Mouse (Mus musculus): Measurements from ENCODE around the gene Gm11634. TPM values are rescaled to one million over a fixed set of nuclear protein-coding genes. Genes with fewer than 3 reads are reported as not detected.
A peak's percentile ranks its signal among the peaks of the same experiment; 100 is the strongest.

Gene Gm11634
- total and polyA plus RNA-seq, 3 experiments, result not detected

DNA sequence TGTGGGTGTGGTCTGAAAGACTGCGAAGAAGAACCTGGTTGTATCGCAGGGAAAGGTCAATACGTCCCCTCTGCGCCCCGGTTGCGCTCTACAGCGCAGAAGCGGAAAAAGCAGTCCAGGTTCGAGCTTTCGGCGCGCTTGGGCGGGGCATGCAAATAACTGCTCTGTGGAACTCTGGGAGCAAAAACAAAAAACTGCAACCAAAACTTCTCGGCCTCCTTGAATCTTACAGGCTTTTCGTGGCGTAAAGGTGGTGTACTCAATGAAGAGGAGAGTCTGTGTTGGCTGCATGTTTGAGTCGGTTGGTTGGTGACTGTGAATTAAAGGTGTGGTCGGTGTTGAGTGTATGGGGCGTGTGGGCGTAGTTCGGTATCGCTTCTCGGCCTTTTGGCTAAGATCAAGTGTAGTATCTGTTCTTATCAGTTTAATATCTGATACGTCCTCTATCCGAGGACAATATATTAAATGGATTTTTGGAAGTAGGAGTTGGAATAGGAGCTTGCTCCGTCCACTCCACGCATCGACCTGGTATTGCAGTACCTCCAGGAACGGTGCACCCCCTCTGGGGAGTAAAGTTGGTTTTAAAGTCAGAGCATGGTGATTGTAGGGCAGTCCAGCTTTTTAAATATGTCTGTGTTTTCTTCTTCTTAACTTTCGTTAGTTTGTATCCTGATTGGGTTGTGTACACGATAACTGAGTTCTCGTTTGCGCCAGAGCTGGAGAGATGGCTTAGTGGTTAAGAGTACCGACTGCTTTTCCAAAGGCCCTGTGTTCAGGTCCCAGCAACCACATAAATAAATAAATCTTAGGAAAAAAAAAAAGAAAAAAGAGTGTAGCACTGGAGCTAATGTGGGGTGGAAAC lies 28.2 kb upstream of the Gm11634 start, which contains the start of gene Rdm1:
Gene Rdm1 (plus strand): TSS at position 201 of the 862 bp plus-strand sequence.
- Histone ChIP-seq H3K4me1 (ENCODE audit: control insufficient read depth in 1 of 2, insufficient read depth in 2 of 2, low read length in 2 of 2) (peaks cover 0 to 10% of the 10 kb centered on the region in 2 experiments; a peak in 2 of 4 replicates), H3K27ac (ENCODE audit: control insufficient read depth, low read depth, low read length) (peak within 1 kb of the TSS; percentile 98), H3K27me3 (ENCODE audit: control insufficient read depth in 1 of 2, insufficient read depth in 2 of 2, low read length in 2 of 2) (no peaks in the 10 kb centered on the region), H3K79me2 (ENCODE audit: control insufficient read depth, insufficient read depth, low read length, poor library complexity) (no peaks in the 10 kb centered on the region; the same call in 1 of the 2 replicates), H3K9me3 (replicated peaks; ENCODE audit: insufficient read depth, low read length) (no peaks in the 10 kb centered on the region), H3K9ac (ENCODE audit: control insufficient read depth, low read depth, low read length, poor library complexity, severe bottlenecking) (peak within 1 kb of the TSS; percentile 81), H3K36me3 (ENCODE audit: control insufficient read depth in 1 of 2, insufficient read depth in 2 of 2, low read length in 2 of 2) (peaks cover 0 to 6% of the 10 kb centered on the region in 2 experiments; a peak in 2 of 4 replicates), H3K4me3 (ENCODE audit: control insufficient read depth in 1 of 2, insufficient read depth in 1 of 2, low read depth in 2 of 2, low read length in 2 of 2) (peak within 1 kb of the TSS; percentile 51 to 58)
- TF ChIP-seq KAT2A (conservative IDR thresholded peaks at IDR 0.05; ENCODE audit: low read depth, low read length) (no peak), ZNF384 (IDR thresholded peaks at IDR 0.05; ENCODE audit: low read depth, low read length) (peak; percentile 85), CTCF (IDR thresholded peaks at IDR 0.05 in 2 of 3, conservative IDR thresholded peaks at IDR 0.05 in 1 of 3; ENCODE audit: control insufficient read depth in 1 of 3, insufficient read depth in 1 of 3, low read depth in 2 of 3, low read length in 3 of 3, poor library complexity in 1 of 3, severe bottlenecking in 1 of 3) (no peak), ETS1 (IDR thresholded peaks at IDR 0.05; ENCODE audit: low read depth, low read length) (peak; percentile 88), MYC (IDR thresholded peaks at IDR 0.05; ENCODE audit: low read depth, low read length) (no peak), ELF1 (IDR thresholded peaks at IDR 0.05; ENCODE audit: low read depth, low read length) (peak; percentile 82), JUND (IDR thresholded peaks at IDR 0.05; ENCODE audit: low read depth, low read length) (peak; percentile 82; the same call in 1 of the 2 replicates), TBP (IDR thresholded peaks at IDR 0.05; ENCODE audit: low read depth, low read length) (peak; percentile 97), HCFC1 (IDR thresholded peaks at IDR 0.05; ENCODE audit: low read depth, low read length) (peak; percentile 75), NELFE (IDR thresholded peaks at IDR 0.05; ENCODE audit: low read depth, low read length) (no peak; the same call in 1 of the 2 replicates), UBTF (IDR thresholded peaks at IDR 0.05; ENCODE audit: borderline replicate concordance, insufficient read depth, low read depth, low read length) (no peak), SIN3A (IDR thresholded peaks at IDR 0.05; ENCODE audit: low read length) (peak; percentile 79), POLR2AphosphoS5 (IDR thresholded peaks at IDR 0.05; ENCODE audit: borderline replicate concordance, low read depth, low read length) (peak; percentile 93; the same call in 1 of the 2 replicates), POLR2AphosphoS2 (IDR thresholded peaks at IDR 0.05; ENCODE audit: low read length) (peak; percentile 98), NRF1 (IDR thresholded peaks at IDR 0.05; ENCODE audit: insufficient read depth, low read depth, low read length, poor library complexity, severe bottlenecking) (peak; percentile 75), USF2 (IDR thresholded peaks at IDR 0.05; ENCODE audit: borderline replicate concordance in 1 of 2, insufficient read depth in 1 of 2, low read depth in 1 of 2, low read length in 2 of 2) (no peak), SMC3 (IDR thresholded peaks at IDR 0.05; ENCODE audit: low read depth, low read length) (no peak), POLR2A (IDR thresholded peaks at IDR 0.05; ENCODE audit: control insufficient read depth in 1 of 2, insufficient read depth in 1 of 2, low read depth in 1 of 2, low read length in 2 of 2, poor library complexity in 1 of 2) (peak; percentile 86 to 93; a peak in 3 of 4 replicates), BHLHE40 (IDR thresholded peaks at IDR 0.05; ENCODE audit: borderline replicate concordance, low read depth, low read length) (no peak), ZC3H11A (IDR thresholded peaks at IDR 0.05; ENCODE audit: low read depth, low read length) (no peak), TCF12 (IDR thresholded peaks at IDR 0.05; ENCODE audit: low read depth, low read length) (peak; percentile 52), ZMIZ1 (IDR thresholded peaks at IDR 0.05; ENCODE audit: low read depth, low read length) (peak; percentile 99), RCOR1 (IDR thresholded peaks at IDR 0.05; ENCODE audit: low read depth, low read length) (no peak), USF1 (IDR thresholded peaks at IDR 0.05; ENCODE audit: low read depth, low read length) (no peak)
- peak; percentile 98 for DNase-seq (ENCODE audit: low read depth, low spot score)

All from MEL (cell line).